Mouse (Mus musculus) ES-E14 (cell line): ENCODE measurements around the gene Sc5d. TPM values are rescaled to one million over a fixed set of nuclear protein-coding genes. Genes with fewer than 3 reads are reported as not detected.
A peak's percentile ranks its signal among the peaks of the same experiment; 100 is the strongest.

Experiments
- DNase-seq: peaks from one replicate; pipeline ENCODE4 v3.0.0-alpha.2; 2013; ENCODE audit warnings: low read depth, low spot score
- H3K27ac ChIP-seq: 2 replicates; pipeline ENCODE4 v1.5.1; 2012; ENCODE audit warnings: low read depth, mild to moderate bottlenecking, low read length, moderate library complexity, mixed read lengths; ENCODE audit not compliant: poor library complexity, insufficient read depth, severe bottlenecking
- H3K36me3 ChIP-seq: 2 replicates; pipeline ENCODE4 v1.6.1; 2012; ENCODE audit warnings: mild to moderate bottlenecking, low read length, moderate library complexity, mixed read lengths; ENCODE audit not compliant: control insufficient read depth, poor library complexity, insufficient read depth, severe bottlenecking
- H3K4me1 ChIP-seq, 2 experiments: fragments of 150-350 bp in 1 of 2; sonication (generic) in 1 of 2; 2 replicates each; pipeline ENCODE4 v1.6.1; 2012; ENCODE audit warnings: low read length in 2 of 2, mild to moderate bottlenecking in 1 of 2, mixed read lengths in 1 of 2; ENCODE audit not compliant: control insufficient read depth in 2 of 2, insufficient read depth in 2 of 2, poor library complexity in 1 of 2
- H3K4me3 ChIP-seq, 2 experiments: fragments of 150-350 bp in 1 of 2; sonication (generic) in 1 of 2; 2 replicates each; pipeline ENCODE4 v1.5.1; 2012; ENCODE audit warnings: low read length in 2 of 2, low read depth in 1 of 2, mild to moderate bottlenecking in 1 of 2, mixed read lengths in 1 of 2; ENCODE audit not compliant: insufficient read depth in 1 of 2, poor library complexity in 1 of 2, severe bottlenecking in 1 of 2
- H3K9ac ChIP-seq: 2 replicates; pipeline ENCODE4 v1.6.1; 2012; ENCODE audit warnings: low read depth, mild to moderate bottlenecking, low read length, mixed read lengths; ENCODE audit not compliant: poor library complexity, insufficient read depth, severe bottlenecking
- H3K9me3 ChIP-seq: fragments of 150-350 bp; sonication (generic); 2 replicates; pipeline ENCODE4 v1.6.1; 2012; ENCODE audit warnings: low read depth, mild to moderate bottlenecking, low read length; ENCODE audit not compliant: control insufficient read depth, insufficient read depth
- CHD2 ChIP-seq: IDR thresholded peaks from 2 replicates; pipeline ENCODE4 v1.6.1; 2014; ENCODE audit warnings: mild to moderate bottlenecking, low read depth, low read length, inconsistent platforms
- HCFC1 ChIP-seq: IDR thresholded peaks from 2 replicates; pipeline ENCODE4 v1.6.1; 2012; ENCODE audit warnings: low read length, inconsistent platforms, borderline replicate concordance; ENCODE audit not compliant: insufficient read depth
- MAFK ChIP-seq: IDR thresholded peaks from 2 replicates; pipeline ENCODE4 v1.6.1; 2014; ENCODE audit warnings: mild to moderate bottlenecking, low read depth, low read length, inconsistent platforms; ENCODE audit not compliant: insufficient read depth
- ZC3H11A ChIP-seq: IDR thresholded peaks from 2 replicates; pipeline ENCODE4 v1.6.1; 2012; ENCODE audit warnings: low read depth, mild to moderate bottlenecking, inconsistent platforms, low read length, borderline replicate concordance
- ZNF384 ChIP-seq: IDR thresholded peaks from 2 replicates; pipeline ENCODE4 v1.6.1; 2012; ENCODE audit warnings: low read depth, low read length, inconsistent platforms
- in situ Hi-C, 2 experiments: fragments of 600-800 bp; cut with MboI; formaldehyde crosslinking; loops; one replicate each; pipeline ENCODE4 v1.15.1; 2025; ENCODE audit warnings: low sequenced_read_pairs in 2 of 2, inconsistent platforms in 1 of 2; ENCODE audit not compliant: unreplicated experiment in 2 of 2
- total RNA-seq: library from RNA; depleted of rRNA; stranded (reverse); fragments of 300-350 nt; gene quantifications from 2 replicates; pipeline ENCODE4 v1.2.3, GENCODE M21; 2012

Sc5d gene
- total RNA-seq, 1 experiment, result 33.8 TPM

DNA sequence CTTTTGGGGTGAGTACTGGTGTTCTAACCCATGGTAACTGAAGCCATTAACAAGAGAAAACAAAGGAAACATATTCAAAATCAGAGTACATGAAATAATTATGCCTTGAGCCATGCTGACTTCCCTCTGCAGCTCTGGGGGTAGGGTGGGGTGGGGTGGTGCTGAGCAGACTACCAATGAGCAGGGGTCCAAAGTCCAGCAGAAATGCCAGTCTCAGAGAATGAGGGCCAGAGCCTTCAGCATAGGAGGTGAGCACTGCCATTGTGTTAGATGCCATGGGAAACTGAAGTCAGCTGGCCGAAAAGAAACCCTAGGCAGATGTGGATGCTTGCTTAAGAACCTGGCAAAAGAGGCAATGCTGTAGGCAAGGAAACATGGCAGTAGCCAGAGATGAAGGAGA, 36.3 kb downstream of the Sc5d start:
- Histone ChIP-seq H3K4me3 (no peak overlapping the region), H3K4me1 (no peaks in the 10 kb centered on the region), H3K9me3 (no peaks in the 10 kb centered on the region), H3K36me3 (no peaks in the 10 kb centered on the region), H3K27ac (no peak overlapping the region), H3K9ac (no peak overlapping the region)
- DNase-seq, result no peak
- TF ChIP-seq CHD2, result no peak
- TF ChIP-seq MAFK, result no peak
- no peak for TF ChIP-seq HCFC1
- no peak for TF ChIP-seq ZC3H11A
- no peak for TF ChIP-seq ZNF384
- in situ Hi-C loops, result loop anchor here in 1 of 2 experiments (25.0 kb wide), 1 partner anchor 216 kb away; no protein-coding TSS in a partner anchor

DNA sequence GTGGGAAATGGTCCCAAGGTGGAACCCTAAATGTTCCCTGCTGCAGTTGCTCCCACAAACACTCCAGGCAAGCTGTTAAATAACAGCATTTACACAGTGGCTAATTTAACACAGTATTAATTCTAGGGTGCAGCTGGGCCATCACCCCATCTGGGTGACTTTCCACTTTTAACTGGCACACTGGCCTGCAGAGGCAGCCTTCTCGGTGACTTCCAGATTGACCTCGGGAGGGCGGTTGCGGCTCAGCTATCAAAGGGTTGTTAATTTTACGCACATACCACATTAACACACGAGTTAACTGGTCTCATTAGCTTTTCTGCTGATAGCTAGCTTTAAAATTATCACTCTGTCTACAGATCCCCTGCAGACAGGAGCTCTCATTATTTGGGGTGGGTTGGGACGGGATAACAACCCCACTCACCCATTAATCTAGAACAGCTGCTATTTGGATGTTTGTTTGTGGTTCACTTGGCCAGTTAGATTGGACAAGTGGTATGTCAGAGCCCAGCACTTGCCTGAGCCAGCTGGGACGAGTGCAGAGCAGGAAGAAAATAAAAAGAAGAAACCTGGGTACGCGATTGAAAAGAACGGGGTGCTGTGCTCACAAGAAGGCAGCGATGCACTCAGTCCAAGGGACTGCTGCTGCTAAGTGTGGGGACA, 44.9 kb downstream of the Sc5d start:
- H3K27ac ChIP-seq, result no peak overlapping the region
- TF ChIP-seq CHD2 (no peak), MAFK (no peak), HCFC1 (no peak), ZNF384 (no peak), ZC3H11A (no peak)
- H3K4me3 ChIP-seq, result no peak overlapping the region
- H3K9ac ChIP-seq, result no peak overlapping the region
- H3K4me1 ChIP-seq, result peaks cover 0 to 3% of the 10 kb centered on the region in 2 experiments; a peak in 1 of 4 replicates
- DNase-seq, result no peak
- no peaks in the 10 kb centered on the region for H3K36me3 ChIP-seq
- no peaks in the 10 kb centered on the region for H3K9me3 ChIP-seq
- in situ Hi-C loops, result no loop called here

DNA sequence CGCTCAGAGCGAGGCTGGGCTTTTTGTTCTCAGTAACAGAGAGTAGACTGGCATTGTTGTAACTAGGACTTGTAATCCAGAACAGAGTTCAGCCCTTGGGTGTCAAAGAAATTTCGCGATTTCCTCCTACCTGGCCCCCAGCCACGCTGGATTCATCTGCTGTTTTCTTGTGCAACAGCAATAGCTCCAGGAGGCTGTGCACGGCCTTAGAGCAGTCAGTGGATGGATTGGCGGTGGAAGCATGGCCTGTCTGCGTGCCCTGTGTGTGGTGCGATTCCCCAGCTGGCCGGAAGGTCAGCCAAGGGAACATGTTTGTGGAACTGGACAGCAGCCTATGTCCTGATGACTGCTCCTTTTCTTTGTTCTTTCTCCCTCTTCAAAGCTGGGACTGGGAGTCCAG, 46.4 kb downstream of the Sc5d start:
- Histone ChIP-seq H3K27ac (no peak overlapping the region), H3K9ac (no peak overlapping the region)
- no peak for DNase-seq

DNA sequence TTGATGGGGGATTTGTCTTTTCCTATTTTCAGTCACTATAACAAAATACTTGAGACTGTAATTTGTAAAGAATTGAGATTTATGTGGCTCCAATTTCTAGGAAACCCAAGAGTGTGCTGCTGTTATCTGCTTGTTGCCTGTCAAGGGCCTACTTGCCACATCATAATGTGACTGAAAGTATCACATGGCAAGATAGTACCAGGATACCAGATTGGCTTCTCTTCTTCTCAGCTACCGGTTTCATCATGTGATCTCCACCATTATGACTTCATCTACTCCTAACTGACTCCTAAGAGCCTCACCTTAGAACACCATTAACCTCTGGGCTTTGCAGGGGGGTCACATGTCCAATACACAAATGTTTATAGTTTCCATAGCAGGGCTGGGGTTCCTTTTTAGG, 49.9 kb downstream of the Sc5d start:
- no peak for DNase-seq
- Histone ChIP-seq H3K27ac (no peak overlapping the region), H3K9ac (no peak overlapping the region), H3K4me3 (no peak overlapping the region), H3K36me3 (no peaks in the 10 kb centered on the region), H3K9me3 (no peaks in the 10 kb centered on the region), H3K4me1 (peaks cover 0 to 3% of the 10 kb centered on the region in 2 experiments; a peak in 1 of 4 replicates)
- TF ChIP-seq CHD2 (no peak), ZNF384 (no peak), MAFK (no peak), ZC3H11A (no peak), HCFC1 (no peak)
- in situ Hi-C loops, result no loop called here

More for the DNA sequence above, 46.4 kb downstream of the Sc5d start:
- H3K9me3 ChIP-seq, result no peaks in the 10 kb centered on the region
- H3K4me3 ChIP-seq, result 0 out of 4 replicates have a peak overlapping the region, but pooled peaks of 1 of the 2 experiments have one; percentile 5
- TF ChIP-seq HCFC1 (no peak), ZC3H11A (no peak), ZNF384 (no peak), MAFK (no peak), CHD2 (no peak)
- peaks cover 0 to 3% of the 10 kb centered on the region in 2 experiments; a peak in 1 of 4 replicates for H3K4me1 ChIP-seq
- in situ Hi-C loops, result no loop called here
- no peaks in the 10 kb centered on the region for H3K36me3 ChIP-seq
